Mouse (Mus musculus): ENCODE results near the gene Slc38a3.

Gene Slc38a3

GRCm38 (mm10) chr9:107634406-107635278 lies 34.7 kb downstream of the Slc38a3 start:
- DNase-seq, result peak; percentile 42

- peak; percentile 62 for DNase-seq
Observed at GRCm38 (mm10) chr9:107633661-107634405, 35.5 kb downstream of the Slc38a3 start.

GRCm38 (mm10) chr9:107633091-107633660 lies 36.2 kb downstream of the Slc38a3 start:
- peak; percentile 91 for DNase-seq

GRCm38 (mm10) chr9:107632478-107632877 lies 36.9 kb downstream of the Slc38a3 start:
- DNase-seq, result peak; percentile 46

- DNase-seq, result no peak
Observed at GRCm38 (mm10) chr9:107631861-107632260, 37.5 kb downstream of the Slc38a3 start.

DNA sequence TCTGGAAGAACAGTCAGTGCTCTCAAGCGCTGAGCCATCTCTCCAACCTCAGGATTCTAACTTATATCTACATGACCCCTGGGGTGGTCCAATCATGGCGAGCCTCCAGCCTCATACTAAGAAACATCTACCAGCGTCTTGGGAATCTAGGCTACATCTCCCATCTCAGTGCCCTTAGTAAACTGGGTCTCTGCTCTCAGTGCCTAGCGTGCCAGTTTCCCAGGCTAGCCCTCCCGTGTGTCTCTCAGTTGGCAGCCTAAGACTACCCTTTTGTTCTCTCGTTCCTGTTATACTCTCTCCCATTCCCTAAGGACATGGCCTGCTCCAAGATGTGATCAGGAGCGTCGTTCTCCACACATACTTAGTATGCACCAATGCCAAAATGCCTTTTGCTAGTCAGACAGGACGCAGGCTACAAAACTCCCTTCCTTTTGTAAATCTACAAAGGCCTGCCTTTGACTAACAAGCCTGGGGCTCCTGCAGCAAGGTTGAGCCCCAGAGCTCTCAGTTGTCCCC lies 38.0 kb downstream of the Slc38a3 start:
- no peak for DNase-seq

- peak; percentile 41 for DNase-seq
Observed at GRCm38 (mm10) chr9:107630576-107630975, 38.8 kb downstream of the Slc38a3 start.

DNA sequence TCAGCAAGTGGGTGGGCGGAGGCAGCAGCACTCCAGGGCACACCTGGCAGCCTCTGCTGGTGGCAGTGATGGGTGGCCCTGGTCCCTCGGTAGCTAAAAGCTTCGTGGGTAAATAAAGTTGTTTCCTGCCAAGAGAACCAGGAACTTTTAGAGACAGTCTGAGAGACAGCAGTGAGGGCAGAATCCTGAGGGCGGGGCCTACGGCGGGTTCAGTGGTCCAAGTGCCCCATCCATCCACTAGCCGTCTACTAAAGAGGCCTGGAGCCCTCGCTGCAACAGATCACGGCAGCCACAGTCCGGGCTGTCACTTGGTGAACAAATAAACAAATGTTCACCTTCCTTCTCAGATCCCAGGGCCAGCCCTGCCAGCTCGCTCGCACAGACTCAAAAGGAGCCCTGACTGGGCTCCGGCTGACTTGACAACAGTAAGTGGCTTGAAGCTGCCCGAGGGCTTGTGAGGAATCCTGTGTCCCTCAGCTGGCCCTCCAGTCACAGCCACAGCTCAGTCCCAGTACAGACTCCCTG lies 39.4 kb downstream of the Slc38a3 start:
- DNase-seq, result peak; percentile 73

- peak; percentile 52 for DNase-seq
Observed at GRCm38 (mm10) chr9:107629411-107629730, 40.0 kb downstream of the Slc38a3 start.

GRCm38 (mm10) chr9:107628721-107629410 lies 40.5 kb downstream of the Slc38a3 start:
- DNase-seq, result peak; percentile 45

DNA sequence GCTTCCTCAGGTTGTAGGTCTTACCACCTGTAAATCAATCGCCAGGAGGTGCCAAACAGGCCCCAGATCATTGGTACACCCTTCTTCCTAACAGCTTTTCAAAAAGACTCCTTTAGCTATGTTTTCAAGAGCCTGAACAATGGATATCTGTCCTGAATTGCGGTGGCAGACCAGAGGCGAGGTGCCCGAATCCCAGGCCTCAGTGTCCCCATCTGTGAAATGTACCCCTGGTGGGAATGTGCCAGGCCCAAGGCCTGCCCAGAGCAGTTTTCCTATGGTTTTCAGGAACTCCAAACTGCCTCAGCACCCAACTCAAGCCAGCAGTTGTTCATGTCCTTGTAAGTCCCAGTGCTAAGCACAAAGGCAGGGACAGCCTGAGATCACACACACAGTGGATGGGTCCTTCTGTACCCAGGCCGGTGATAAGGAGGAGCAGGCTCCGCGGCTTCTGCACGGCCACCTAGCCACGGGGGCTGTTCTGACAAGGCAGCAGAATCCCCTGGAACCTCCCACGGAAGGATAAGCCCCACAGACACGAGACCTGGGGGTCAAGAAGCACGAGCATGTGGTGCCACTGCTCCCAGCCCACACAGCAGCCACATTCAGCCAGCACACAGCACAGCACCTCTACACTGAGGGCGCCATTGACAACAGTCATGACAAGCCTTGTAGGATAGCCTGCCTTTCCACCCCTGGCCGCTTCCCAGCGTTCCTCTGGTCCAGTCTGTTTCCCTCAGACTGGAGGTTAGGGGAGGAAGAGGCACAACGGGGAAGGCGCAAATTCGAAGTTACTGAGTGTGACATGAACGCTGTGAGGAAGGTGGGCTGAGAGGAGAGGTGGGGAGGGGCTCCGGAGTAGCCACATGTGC lies 41.7 kb downstream of the Slc38a3 start:
- DNase-seq, result peak; percentile 43

GRCm38 (mm10) chr9:107626844-107627277 lies 42.5 kb downstream of the Slc38a3 start:
- peak; percentile 99 for DNase-seq

- DNase-seq, result peak; percentile 41
Observed at GRCm38 (mm10) chr9:107626158-107626843, 43.0 kb downstream of the Slc38a3 start.

DNA sequence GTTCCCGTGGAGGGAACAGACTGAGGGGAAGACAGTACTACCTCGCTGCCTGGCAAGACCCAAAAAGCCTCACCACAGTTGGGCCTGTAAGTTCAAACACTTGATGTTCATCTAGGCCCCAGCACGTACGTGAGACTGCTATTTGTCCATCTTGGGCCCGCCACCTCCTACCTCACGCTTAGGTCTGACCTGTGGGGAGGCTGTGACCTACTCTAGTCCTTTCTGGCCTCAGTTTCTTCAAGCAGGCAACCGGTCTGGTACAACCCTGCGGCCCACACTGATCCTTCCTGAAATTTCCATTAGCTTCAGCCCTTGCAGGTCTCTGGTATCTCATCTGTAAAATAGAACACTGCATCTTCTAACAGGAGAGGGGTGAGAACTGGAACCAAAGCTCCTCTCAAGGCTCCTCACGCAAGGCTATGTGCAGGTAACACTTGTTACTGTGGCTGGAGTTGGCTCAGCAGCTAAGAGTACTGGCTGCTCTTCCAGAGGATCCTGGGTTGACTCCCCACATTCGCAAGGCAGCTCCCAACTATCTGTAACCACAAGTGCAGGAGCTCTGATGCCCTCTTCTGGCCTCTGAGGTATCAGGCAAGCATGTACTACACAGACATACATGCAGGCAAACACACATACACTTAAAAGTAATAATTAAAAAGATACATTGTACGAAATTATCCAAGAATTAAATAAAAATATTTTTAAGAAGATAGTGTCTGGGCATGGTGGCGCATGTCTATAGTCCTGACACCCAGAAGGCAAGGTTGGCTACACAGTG lies 43.8 kb downstream of the Slc38a3 start:
- peak; percentile 62 for DNase-seq

- DNase-seq, result no peak
Observed at GRCm38 (mm10) chr9:107624951-107625350, 44.4 kb downstream of the Slc38a3 start.

DNA sequence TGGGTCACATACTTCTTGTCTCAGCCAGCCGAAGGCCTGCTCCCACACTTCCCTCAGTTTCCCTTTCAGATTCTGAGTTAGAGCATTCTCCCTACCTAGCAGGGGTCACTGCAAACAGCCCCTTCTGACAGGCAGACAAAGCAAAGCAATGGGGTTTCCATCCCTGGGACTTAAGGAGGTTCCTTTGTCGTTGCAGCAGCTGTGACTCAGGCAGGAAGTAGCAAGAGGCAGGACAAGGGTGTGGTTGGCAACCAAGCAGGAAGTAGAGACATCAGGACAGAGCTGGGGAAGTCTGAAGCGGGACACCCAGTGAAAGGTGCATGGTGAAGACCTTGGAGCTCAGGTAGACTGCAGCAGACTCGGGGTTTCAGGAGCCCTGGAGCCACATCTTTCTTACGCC lies 44.8 kb downstream of the Slc38a3 start:
- DNase-seq, result peak; percentile 65

GRCm38 (mm10) chr9:107620954-107621353 lies 48.4 kb downstream of the Slc38a3 start:
- no peak for DNase-seq

DNA sequence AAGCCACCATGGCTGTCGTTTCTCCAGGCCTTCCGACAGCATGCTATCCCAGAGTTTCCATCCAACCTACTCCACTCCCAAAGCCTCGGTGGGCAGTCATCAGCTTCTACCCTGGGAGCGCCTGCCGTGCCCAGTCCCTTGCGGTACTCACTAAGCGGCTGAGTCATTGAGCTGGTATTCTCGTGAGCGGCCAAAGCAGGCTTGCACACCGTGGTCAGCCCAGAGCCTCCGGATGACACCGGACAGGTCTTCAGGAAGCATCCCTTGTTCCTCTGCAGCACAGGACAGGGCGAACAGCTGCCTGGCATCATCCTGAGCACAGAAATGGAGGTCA lies 49.8 kb downstream of the Slc38a3 start:
- DNase-seq, result no peak

DNA sequence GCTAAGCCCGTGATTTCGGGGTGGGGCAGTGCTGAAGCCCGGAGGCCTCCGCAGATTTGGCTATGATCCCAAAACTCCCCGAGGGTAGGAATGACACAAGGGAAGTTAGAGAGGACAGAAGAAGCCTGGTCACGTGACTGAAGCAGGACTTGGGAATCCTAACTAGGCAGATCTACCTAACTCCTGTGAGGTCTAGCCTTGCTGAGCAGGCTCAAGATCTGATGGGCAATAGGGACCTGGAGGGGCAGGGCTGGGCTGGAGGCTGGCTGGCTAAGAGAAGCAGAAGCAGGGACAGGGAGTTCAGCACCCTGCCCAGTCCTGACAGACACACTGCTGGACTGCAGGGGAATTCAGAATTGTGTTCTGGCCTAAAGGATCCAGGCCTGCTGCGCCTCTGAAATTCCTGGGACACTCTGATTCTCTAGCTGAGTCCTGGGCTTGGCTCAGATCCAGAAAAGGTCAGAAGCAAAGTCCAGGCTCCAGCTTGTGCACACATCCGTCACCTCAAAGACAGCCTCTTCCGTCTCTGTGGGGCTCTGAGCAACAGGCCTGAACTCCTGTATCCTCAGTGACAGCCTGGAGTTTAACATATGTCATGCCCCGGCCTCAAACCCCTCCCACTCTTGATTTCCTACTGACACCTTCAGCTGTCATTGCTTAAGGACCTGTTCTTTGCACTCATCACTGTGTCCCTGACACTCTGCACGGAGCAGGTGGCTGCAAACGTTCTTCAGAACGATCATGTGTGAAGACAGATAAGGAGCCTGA lies 50.4 kb downstream of the Slc38a3 start:
- DNase-seq, result no peak
